Mouse (Mus musculus): ENCODE data around the gene Rasa2. TPM values are rescaled to one million over a fixed set of nuclear protein-coding genes. Genes with fewer than 3 reads are reported as not detected.

The Rasa2 gene
- polyA plus RNA-seq, 1 experiment, result 3.0 TPM

DNA sequence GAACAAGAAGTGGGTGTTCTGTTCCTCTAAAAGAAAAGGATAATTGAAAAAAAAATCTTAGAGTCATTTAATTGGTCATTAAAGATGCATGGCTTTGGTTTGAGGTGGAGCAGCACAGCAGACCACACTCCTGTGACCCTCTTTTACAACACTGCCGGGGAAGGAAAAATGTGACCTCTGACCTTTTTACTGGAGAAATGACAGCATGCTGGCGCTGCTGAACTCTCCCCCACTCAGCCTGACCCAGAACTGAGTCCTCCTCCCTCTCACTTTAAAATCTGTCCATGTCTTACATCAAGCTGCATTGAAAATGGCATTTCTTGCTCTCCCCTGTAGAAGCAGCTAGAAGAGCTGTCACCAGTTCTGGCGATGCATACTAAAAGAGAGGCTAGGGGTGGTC, 138.2 kb downstream of the Rasa2 start:
- WGBS, result 16% methylated on average over 3 of the region's 3 CpGs

DNA sequence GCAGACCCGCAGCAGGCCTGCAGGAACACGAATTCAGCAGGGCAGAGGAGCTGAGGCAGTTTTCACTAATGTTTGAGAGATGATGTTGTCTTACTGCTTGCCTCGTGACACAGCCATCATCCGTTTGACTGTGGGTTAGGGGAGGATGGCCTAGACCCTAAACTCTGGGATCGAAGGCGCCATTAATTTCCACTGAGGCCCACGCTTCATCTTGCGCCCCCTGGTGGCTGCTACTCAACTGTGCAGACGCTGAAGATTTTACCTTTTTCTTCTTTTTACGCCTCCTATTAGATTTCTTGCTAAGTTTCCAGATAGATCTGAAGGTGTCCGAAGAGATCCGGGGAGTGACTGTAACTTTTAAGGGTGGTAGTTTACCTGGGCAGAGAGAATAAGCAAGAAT, 139.6 kb downstream of the Rasa2 start:
- DNase-seq (ENCODE audit: low read depth, low spot score), result no peak
- 50% methylated on average over 12 of the region's 12 CpGs for WGBS

More for the DNA sequence above, 138.2 kb downstream of the Rasa2 start:
- DNase-seq (ENCODE audit: low read depth, low spot score), result no peak

Other genes with a start within 250 kb of the Rasa2 start
- gene Rnf7, start 152.9 kb downstream of the Rasa2 start, polyA plus RNA-seq (2012; rRNA removed), result 113 and 149 TPM in 2 replicates
- gene Gm28729, start 106.4 kb downstream of the Rasa2 start, polyA plus RNA-seq (2012; rRNA removed), result 0.14 and 0.22 TPM in 2 replicates
- 4.7 and 9.8 TPM in 2 replicates for gene Zbtb38, start 121.2 kb upstream of the Rasa2 start, polyA plus RNA-seq (2012; rRNA removed)